Mouse (Mus musculus): ENCODE measurements around the gene Pla2g7. TPM values are rescaled to one million over a fixed set of nuclear protein-coding genes. Genes with fewer than 3 reads are reported as not detected.
A peak's percentile ranks its signal among the peaks of the same experiment; 100 is the strongest.

Gene Pla2g7
- polyA plus RNA-seq, 1 experiment: 2.9 TPM

DNA sequence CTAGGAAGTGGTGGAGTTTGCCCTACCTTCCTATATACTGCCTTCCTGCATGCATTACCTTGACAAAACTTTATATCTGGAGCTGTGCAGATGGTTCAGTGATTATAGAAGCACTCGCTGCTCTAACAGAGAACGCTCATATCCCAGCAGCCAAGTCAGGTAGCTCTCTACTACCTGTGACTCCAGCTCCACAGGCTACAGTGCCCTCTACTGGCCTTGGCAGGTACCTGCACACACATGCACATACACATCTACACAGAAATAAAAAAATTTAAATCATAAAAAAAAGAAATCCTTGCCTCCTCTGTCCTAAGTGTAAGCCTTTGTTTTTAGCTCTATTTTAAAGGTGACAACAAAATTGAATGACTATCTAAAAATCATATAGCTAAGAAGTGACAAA lies 29.8 kb downstream of the Pla2g7 start:
- no peak overlapping the region for H3ac ChIP-seq (ENCODE audit: control insufficient read depth, insufficient read length, low read depth)
- no peaks in the 10 kb centered on the region for H3K79me2 ChIP-seq (ENCODE audit: control insufficient read depth, insufficient read depth)
- H3K36me3 ChIP-seq (ENCODE audit: control insufficient read depth, insufficient read depth): no peaks in the 10 kb centered on the region
- H3K27me3 ChIP-seq (ENCODE audit: control insufficient read depth, insufficient read depth, insufficient read length): no peaks in the 10 kb centered on the region
- no peak overlapping the region for H3K4me3 ChIP-seq (ENCODE audit: insufficient read depth, poor library complexity, severe bottlenecking)
- TF ChIP-seq MYOG (IDR thresholded peaks at IDR 0.05; ENCODE audit: control insufficient read depth, extremely low read depth, insufficient read length) (no peak), CEBPB (IDR thresholded peaks at IDR 0.05; ENCODE audit: low read depth) (no peak)
- H3K79me3 ChIP-seq (ENCODE audit: low read depth): no peaks in the 10 kb centered on the region

DNA sequence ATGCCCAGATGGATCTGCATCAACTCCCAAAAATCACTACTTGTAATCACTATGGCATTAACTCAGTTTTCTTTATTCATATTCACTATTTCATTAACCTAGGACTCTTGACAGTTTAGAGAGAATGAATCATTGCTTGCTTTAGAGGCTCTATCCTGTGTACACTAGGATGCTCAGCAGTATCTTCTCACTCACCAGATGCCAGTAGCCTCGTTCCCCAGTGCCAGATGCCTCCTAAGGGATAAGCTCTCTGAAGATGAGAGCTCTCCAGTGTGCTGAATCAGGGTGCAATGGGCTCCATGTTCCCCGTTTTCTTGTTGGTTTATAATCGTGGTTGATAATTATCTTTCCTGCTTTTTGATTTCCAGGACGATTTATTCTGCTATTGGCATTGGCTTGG lies 30.8 kb downstream of the Pla2g7 start:
- no peak overlapping the region for H3ac ChIP-seq (ENCODE audit: control insufficient read depth, insufficient read length, low read depth)
- H3K4me3 ChIP-seq (ENCODE audit: insufficient read depth, poor library complexity, severe bottlenecking): no peak overlapping the region
- H3K79me2 ChIP-seq (ENCODE audit: control insufficient read depth, insufficient read depth): no peaks in the 10 kb centered on the region
- TF ChIP-seq MYOD1 (IDR thresholded peaks at IDR 0.05; ENCODE audit: control insufficient read depth, insufficient read length, low read depth): no peak
- TF ChIP-seq CEBPB (IDR thresholded peaks at IDR 0.05; ENCODE audit: low read depth): no peak
- TF ChIP-seq MYOG (IDR thresholded peaks at IDR 0.05; ENCODE audit: control insufficient read depth, extremely low read depth, insufficient read length): no peak
- no peak for TF ChIP-seq MAX (IDR thresholded peaks at IDR 0.05)
- TF ChIP-seq CTCF (IDR thresholded peaks at IDR 0.05; ENCODE audit: control insufficient read depth, insufficient read depth, insufficient read length): no peak
- TF ChIP-seq FOSL1 (IDR thresholded peaks at IDR 0.05; ENCODE audit: insufficient read depth, low read length, poor library complexity, severe bottlenecking): no peak
- no peak for TF ChIP-seq USF1 (IDR thresholded peaks at IDR 0.05; ENCODE audit: low read depth)
- no peaks in the 10 kb centered on the region for H3K36me3 ChIP-seq (ENCODE audit: control insufficient read depth, insufficient read depth)
- no peaks in the 10 kb centered on the region for H3K27me3 ChIP-seq (ENCODE audit: control insufficient read depth, insufficient read depth, insufficient read length)
- no peaks in the 10 kb centered on the region for H3K79me3 ChIP-seq (ENCODE audit: low read depth)

DNA sequence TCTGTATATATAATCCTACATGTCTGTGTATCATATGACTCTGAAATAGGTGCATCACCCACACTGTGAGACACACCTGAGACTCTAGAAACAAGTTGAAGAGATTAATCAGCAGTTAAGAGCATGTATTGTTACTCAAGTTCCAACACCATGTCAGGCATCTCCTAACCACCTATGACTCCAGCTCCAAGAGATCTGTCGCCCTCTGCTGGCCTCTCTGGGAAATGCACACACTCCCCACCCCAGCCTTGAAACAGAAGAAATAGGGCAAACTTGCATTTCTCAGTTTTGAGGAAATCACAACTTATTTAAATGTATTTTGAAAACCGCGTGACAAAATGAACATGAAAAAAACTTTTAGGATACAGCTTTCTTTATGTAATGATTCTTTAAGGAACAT lies 38.8 kb downstream of the Pla2g7 start:
- Histone ChIP-seq H3K36me3 (ENCODE audit: control insufficient read depth, insufficient read depth) (no peaks in the 10 kb centered on the region), H3K79me2 (ENCODE audit: control insufficient read depth, insufficient read depth) (no peaks in the 10 kb centered on the region), H3K27me3 (ENCODE audit: control insufficient read depth, insufficient read depth, insufficient read length) (no peaks in the 10 kb centered on the region), H3ac (ENCODE audit: control insufficient read depth, insufficient read length, low read depth) (no peak overlapping the region), H3K79me3 (ENCODE audit: low read depth) (no peaks in the 10 kb centered on the region), H3K4me3 (ENCODE audit: insufficient read depth, poor library complexity, severe bottlenecking) (no peak overlapping the region)
- no peak for TF ChIP-seq CEBPB (IDR thresholded peaks at IDR 0.05; ENCODE audit: low read depth)
- peak; percentile 69 for TF ChIP-seq CTCF (IDR thresholded peaks at IDR 0.05; ENCODE audit: control insufficient read depth, insufficient read depth, insufficient read length)

DNA sequence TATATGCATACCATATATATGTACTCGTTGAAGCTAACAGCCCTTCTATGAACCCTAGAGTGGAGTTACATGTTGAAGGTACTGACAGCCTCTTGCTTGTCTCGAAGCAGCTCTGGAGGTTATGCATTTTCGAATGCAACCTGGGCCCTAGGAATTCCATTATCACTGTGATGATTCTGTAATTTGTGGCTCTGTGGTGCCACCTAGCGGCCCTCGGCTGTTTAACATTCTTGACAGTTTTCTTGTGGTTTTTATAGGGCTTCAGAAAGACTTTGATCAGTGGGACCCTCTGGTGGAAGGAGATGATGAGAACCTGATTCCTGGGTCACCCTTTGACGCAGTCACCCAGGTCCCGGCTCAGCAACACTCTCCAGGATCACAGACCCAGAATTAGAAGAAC lies 43.7 kb downstream of the Pla2g7 start:
- Histone ChIP-seq H3K36me3 (ENCODE audit: control insufficient read depth, insufficient read depth) (no peaks in the 10 kb centered on the region), H3K79me3 (ENCODE audit: low read depth) (no peaks in the 10 kb centered on the region), H3K79me2 (ENCODE audit: control insufficient read depth, insufficient read depth) (no peaks in the 10 kb centered on the region), H3K27me3 (ENCODE audit: control insufficient read depth, insufficient read depth, insufficient read length) (no peaks in the 10 kb centered on the region), H3K4me3 (ENCODE audit: insufficient read depth, poor library complexity, severe bottlenecking) (no peak overlapping the region), H3ac (ENCODE audit: control insufficient read depth, insufficient read length, low read depth) (no peak overlapping the region)
- TF ChIP-seq USF1 (IDR thresholded peaks at IDR 0.05; ENCODE audit: low read depth) (no peak), FOSL1 (IDR thresholded peaks at IDR 0.05; ENCODE audit: insufficient read depth, low read length, poor library complexity, severe bottlenecking) (no peak), CTCF (IDR thresholded peaks at IDR 0.05; ENCODE audit: control insufficient read depth, insufficient read depth, insufficient read length) (peak; percentile 32), CEBPB (IDR thresholded peaks at IDR 0.05; ENCODE audit: low read depth) (no peak), MYOD1 (IDR thresholded peaks at IDR 0.05; ENCODE audit: control insufficient read depth, insufficient read length, low read depth) (no peak), MAX (IDR thresholded peaks at IDR 0.05) (no peak)

DNA sequence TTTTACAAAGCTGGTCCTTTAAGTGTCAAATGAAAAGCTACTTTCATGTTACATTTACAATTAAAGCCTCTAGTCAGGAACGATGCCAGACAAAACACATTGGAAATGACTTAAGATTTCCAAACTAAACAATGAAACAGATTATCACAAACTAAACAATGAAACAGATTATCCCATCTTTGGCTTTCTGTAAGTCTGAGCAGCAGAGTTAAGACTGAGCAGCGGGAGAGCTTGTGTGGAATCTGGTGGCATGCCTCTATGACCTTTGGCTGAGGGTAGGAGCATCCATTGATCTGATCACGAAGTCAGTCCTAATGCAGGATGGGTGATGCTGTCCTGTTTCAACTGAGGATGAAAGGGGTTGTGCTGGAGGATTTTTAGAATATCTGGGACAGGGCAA lies 44.3 kb downstream of the Pla2g7 start:
- no peaks in the 10 kb centered on the region for H3K36me3 ChIP-seq (ENCODE audit: control insufficient read depth, insufficient read depth)
- no peak overlapping the region for H3ac ChIP-seq (ENCODE audit: control insufficient read depth, insufficient read length, low read depth)
- no peaks in the 10 kb centered on the region for H3K79me3 ChIP-seq (ENCODE audit: low read depth)
- TF ChIP-seq MAX (IDR thresholded peaks at IDR 0.05) (no peak), FOSL1 (IDR thresholded peaks at IDR 0.05; ENCODE audit: insufficient read depth, low read length, poor library complexity, severe bottlenecking) (no peak), CEBPB (IDR thresholded peaks at IDR 0.05; ENCODE audit: low read depth) (no peak), CTCF (IDR thresholded peaks at IDR 0.05; ENCODE audit: control insufficient read depth, insufficient read depth, insufficient read length) (no peak), USF1 (IDR thresholded peaks at IDR 0.05; ENCODE audit: low read depth) (no peak), MYOG (IDR thresholded peaks at IDR 0.05; ENCODE audit: control insufficient read depth, extremely low read depth, insufficient read length) (no peak)
- H3K27me3 ChIP-seq (ENCODE audit: control insufficient read depth, insufficient read depth, insufficient read length): no peaks in the 10 kb centered on the region
- H3K4me3 ChIP-seq (ENCODE audit: insufficient read depth, poor library complexity, severe bottlenecking): no peak overlapping the region
- no peaks in the 10 kb centered on the region for H3K79me2 ChIP-seq (ENCODE audit: control insufficient read depth, insufficient read depth)

DNA sequence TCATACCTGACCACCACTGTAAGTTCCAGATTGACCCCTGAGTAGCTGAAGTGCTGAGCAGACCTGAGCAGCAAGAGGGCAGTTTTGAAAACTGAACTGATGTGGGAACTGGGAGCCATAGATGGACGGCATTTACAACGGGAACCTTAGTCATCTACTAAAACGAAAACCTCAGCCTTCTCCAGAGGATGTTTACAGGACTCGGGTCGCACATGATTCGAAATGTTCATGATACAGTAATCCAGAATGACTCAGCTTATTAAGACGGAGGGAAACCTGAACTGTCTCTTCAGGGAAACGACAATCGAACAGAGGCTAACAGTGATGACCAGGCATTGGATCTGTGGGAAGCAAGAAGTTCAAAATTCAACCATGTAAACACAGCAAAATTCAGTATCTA lies 51.3 kb downstream of the Pla2g7 start:
- Histone ChIP-seq H3K36me3 (ENCODE audit: control insufficient read depth, insufficient read depth) (no peaks in the 10 kb centered on the region), H3K27me3 (ENCODE audit: control insufficient read depth, insufficient read depth, insufficient read length) (no peaks in the 10 kb centered on the region), H3K4me3 (ENCODE audit: insufficient read depth, poor library complexity, severe bottlenecking) (no peak overlapping the region), H3K79me2 (ENCODE audit: control insufficient read depth, insufficient read depth) (no peaks in the 10 kb centered on the region), H3ac (ENCODE audit: control insufficient read depth, insufficient read length, low read depth) (no peak overlapping the region), H3K79me3 (ENCODE audit: low read depth) (no peaks in the 10 kb centered on the region)
- no peak for TF ChIP-seq MYOG (IDR thresholded peaks at IDR 0.05; ENCODE audit: control insufficient read depth, extremely low read depth, insufficient read length)

DNA sequence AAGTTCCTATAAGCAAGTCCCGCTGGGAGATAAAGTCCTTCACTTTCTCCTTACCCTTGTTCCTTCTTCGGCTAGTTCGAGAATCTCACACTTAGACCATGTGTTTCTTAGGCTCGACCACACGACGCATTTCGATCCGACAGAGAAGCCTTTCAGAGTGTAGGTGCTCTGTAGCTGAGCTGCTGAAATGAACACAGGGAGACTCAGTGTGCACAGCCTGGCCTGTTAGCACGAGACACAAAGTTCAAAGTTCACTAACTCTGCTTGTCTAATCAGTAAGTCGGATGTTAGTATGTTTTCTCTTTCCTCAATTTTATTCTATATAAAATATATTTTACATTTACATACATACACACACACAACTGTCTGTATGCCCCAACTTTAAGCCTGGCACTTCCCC lies 54.2 kb downstream of the Pla2g7 start:
- H3ac ChIP-seq (ENCODE audit: control insufficient read depth, insufficient read length, low read depth): no peak overlapping the region
- no peaks in the 10 kb centered on the region for H3K79me2 ChIP-seq (ENCODE audit: control insufficient read depth, insufficient read depth)
- no peaks in the 10 kb centered on the region for H3K27me3 ChIP-seq (ENCODE audit: control insufficient read depth, insufficient read depth, insufficient read length)
- no peaks in the 10 kb centered on the region for H3K36me3 ChIP-seq (ENCODE audit: control insufficient read depth, insufficient read depth)
- TF ChIP-seq CTCF (IDR thresholded peaks at IDR 0.05; ENCODE audit: control insufficient read depth, insufficient read depth, insufficient read length) (no peak), FOSL1 (IDR thresholded peaks at IDR 0.05; ENCODE audit: insufficient read depth, low read length, poor library complexity, severe bottlenecking) (no peak), MAX (IDR thresholded peaks at IDR 0.05) (no peak), CEBPB (IDR thresholded peaks at IDR 0.05; ENCODE audit: low read depth) (no peak), USF1 (IDR thresholded peaks at IDR 0.05; ENCODE audit: low read depth) (no peak), MYOD1 (IDR thresholded peaks at IDR 0.05; ENCODE audit: control insufficient read depth, insufficient read length, low read depth) (no peak), MYOG (IDR thresholded peaks at IDR 0.05; ENCODE audit: control insufficient read depth, extremely low read depth, insufficient read length) (no peak)
- H3K4me3 ChIP-seq (ENCODE audit: insufficient read depth, poor library complexity, severe bottlenecking): no peak overlapping the region
- H3K79me3 ChIP-seq (ENCODE audit: low read depth): no peaks in the 10 kb centered on the region

All from C2C12 (cell line).